Mouse (Mus musculus): Measurements from ENCODE around the gene Ddx28.
A peak's percentile ranks its signal among the peaks of the same experiment; 100 is the strongest.

DNA sequence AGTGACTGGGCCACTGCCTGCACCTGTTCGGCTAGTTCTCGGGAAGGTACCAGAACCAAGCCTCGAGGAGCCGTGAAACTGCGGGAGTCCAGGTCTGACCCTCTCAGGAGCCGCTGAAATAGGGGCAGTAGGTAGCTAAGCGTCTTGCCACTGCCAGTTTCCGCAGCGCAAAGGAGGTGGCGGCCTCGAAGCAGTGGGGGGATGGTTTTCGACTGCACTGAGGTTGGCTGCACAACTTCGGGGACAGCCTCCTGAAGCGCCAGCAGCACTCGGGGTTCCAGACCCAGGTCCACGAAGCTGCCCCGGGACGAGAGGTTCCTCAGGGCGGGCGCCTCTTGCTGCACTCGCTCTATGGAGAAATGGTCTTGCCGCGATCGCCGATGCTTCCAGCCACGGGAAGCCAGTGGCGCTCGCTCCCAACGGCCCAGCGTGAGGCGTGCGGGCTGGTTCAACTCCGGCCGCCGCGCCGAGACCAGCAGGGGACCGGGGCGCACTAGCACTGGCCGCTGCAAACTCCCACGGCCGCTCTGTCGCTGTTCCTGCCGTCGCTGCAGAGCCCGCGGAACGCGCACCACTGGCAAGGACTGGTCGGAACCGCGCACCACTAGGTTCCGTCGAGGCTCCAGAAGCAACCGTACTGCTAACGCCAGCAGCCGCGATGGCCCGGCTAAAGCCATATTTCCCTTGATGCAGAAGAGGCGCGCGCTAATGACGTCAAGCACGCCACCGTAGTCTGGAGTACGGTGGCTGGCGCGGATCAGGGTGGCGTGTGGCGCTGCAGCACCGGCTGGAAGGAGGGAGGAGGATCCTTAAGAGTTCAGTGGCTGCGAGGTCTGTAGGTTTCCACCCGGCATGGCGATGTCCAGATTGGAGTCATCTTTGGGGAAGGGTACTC lies 687 bp downstream of the Ddx28 start:
- TF ChIP-seq CTCF (IDR thresholded peaks at IDR 0.05; ENCODE audit: control insufficient read depth, insufficient read depth, insufficient read length), result peak; percentile 2
- no peak for TF ChIP-seq USF1 (IDR thresholded peaks at IDR 0.05; ENCODE audit: low read depth)
- peak; percentile 94 for TF ChIP-seq MAX (IDR thresholded peaks at IDR 0.05)
- TF ChIP-seq MYOD1 (IDR thresholded peaks at IDR 0.05; ENCODE audit: control insufficient read depth, insufficient read length, low read depth), result no peak
- no peak for TF ChIP-seq MYOG (IDR thresholded peaks at IDR 0.05; ENCODE audit: control insufficient read depth, extremely low read depth, insufficient read length)
- TF ChIP-seq CEBPB (IDR thresholded peaks at IDR 0.05; ENCODE audit: low read depth), result no peak
- no peak for TF ChIP-seq FOSL1 (IDR thresholded peaks at IDR 0.05; ENCODE audit: insufficient read depth, low read length, poor library complexity, severe bottlenecking)

Data from C2C12 (cell line).